Mouse (Mus musculus) thymus, postnatal 0 days (tissue): ENCODE data around the gene Chsy1. TPM values are rescaled to one million over a fixed set of nuclear protein-coding genes. Genes with fewer than 3 reads are reported as not detected.
"Not testable (repeated sequence)": the region's sequence is repeated elsewhere in the genome, so short reads cannot be mapped to it uniquely, and the experiment has no call there.

Source experiments
- DNase-seq: peaks from one replicate; pipeline ENCODE4 v3.0.0-alpha.2; 2015; ENCODE audit warnings: low spot score
- polyA plus RNA-seq: library from polyadenylated mRNA; unstranded; fragments of >200 nt; fragmentation: Nextera tagmentation; extraction: Ambion mirVana; gene quantifications from 2 replicates; pipeline ENCODE4 v1.2.1, GENCODE M21; 2015

The Chsy1 gene
- polyA plus RNA-seq, 1 experiment from 2014 or later, result 12.1 TPM

DNA sequence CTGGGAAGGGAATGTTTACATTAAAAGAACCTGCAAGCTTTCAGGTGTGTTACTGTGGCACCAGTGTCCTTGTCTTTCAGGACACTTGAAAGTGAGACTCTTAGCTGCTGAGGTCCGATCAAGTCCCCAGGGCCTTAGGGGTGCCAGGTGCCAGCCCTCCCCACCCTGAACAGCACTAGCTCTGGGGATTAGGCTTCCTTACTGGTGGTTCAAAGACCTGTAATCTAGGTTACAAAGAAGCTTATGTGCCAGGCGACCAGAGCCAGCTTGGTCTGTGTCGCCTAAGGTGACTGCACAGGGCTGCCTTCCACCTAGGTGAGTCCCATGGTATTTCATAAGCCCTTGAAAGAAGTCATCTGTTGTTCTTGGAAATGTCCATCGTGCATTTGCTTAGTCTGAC lies 66.9 kb downstream of the Chsy1 start:
- no peak for DNase-seq

DNA sequence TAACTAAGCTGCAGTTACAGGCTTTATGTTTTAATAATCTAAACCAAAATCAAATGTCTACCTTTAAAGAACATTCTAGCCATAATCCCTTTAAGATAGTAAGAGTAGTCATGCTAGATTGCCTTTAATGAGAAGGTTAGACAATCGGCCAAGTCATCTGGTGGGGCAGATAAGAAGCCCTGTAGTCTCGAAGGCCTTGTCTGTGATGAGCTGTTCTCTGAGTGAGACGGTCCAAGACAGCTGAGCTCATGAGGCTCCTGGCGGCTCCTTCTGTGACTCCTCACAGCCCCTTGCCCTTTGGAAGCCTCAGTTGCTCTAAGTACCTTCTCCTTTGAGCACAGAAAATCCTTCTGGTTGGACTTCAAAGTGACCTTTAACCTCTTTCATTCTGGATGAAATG lies 67.6 kb downstream of the Chsy1 start:
- DNase-seq, result no peak

DNA sequence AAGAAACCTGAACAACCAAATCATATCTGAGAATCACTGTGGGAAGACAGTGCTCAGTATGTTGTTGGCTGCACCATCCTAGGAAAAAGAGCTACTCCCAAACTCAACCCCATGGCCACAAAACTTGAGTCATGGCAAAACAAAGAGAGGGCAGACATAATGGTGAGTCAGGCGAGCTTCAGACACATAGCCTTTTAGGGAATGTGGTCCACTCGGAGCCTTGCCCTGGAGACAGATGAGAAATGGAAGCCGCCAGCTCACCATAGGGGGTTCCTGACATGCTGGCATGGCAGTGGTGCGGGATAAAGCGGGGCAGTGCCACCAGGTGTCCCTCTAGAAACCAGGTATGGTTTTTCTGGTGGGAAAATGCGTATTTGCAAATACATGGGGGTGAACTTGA lies 68.8 kb downstream of the Chsy1 start:
- no peak for DNase-seq

GRCm38 (mm10) chr7:66179120-66179581 lies 69.8 kb downstream of the Chsy1 start:
- DNase-seq, result no peak

DNA sequence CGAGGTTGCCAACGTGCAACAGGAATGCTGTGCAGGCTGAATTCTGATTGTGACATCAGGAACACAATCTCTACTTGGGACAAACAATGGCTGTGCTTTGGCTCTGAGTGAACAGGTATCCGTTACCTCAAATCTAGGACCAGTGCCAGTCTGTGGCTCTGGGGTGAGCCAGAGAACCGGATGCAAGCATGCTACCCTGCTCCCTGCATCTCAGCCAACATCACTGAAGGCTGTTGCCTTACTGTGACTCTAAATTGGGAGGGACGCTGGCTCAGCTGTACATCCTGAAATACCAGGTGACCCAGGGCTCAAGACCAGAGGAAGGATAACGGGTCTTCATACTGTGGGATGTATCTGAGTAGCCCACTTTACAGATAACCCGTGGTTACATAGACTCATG lies 70.4 kb downstream of the Chsy1 start:
- DNase-seq, result no peak

DNA sequence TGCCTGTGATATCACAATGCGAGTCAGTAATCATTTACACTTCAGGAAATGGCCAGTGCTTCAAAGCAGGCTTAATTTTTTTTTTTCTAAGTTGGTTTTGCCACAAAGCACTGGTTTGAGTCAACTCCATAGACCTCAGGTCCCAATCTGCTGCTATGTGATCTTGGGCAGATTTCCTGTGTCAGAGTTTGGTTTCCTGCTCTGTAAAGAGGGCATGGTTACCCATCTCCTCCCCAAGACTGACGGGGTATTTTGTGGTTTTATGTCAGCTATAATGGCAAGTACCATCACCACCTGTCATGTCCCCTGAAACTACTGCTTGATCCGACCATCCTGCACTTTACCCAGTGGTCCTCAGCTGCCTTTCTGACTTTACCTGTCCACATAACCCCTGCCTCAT lies 70.9 kb downstream of the Chsy1 start:
- peak; percentile 57 for DNase-seq

DNA sequence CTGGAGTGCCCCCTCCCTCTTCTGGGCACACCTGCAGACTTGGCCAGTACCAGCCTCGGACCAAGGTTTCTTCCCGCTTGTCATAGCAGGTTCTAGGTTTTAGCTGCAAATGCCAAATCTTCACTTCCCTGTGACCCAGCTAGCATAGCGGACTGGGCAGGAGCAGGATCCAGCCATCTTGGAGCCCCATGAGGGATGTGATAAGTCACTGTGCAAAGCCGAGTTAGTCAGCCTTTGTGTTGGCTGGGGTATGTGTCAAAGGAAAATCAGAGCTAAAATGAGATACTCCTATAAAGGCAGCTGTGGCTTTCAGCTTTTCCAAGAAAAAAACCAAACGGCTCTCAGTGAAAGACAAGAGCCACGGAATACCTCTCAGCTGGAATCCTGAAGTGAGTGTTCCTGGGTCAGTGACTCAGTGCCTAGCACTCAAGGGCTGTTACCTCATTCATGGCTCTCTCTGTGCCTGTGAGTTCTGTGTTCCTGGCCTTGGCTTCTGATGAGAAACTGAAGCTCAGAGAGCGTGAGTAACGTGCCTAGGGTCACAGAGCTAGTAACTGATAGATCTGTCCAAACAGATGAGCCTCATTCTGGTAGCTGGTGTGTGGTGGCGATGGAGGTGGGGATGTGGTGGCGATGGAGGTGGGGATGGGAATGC lies 71.5 kb downstream of the Chsy1 start:
- DNase-seq, result no peak

DNA sequence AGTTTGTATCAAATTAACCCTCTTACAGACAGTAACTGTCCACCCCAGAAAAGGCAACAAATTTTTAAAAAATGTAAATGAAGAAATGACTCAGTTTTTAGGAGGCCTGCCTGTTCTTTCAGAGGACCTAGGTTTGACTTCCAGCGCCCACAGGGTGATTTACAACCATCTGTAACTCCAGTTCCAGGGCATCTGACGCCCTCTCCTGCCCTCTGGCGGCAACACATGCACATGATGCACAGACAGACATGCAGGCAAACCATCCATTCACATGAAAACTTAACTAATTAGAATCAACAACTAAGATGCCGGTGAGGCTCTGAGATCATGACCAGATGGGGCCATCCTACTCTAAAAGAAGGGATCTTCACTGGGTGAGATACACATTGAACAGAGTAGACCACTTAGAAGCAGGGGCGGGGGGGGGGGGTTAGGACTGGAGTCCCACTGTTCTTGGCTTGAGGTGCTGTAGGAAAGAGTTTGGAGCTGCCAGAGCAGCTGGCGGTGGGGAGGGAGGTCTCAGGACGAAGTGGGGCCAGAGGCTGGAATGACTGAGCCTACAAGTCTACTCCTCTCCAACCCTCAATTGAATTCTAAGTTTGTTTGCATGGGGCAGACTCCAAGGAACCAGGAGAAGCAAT lies 72.9 kb downstream of the Chsy1 start:
- DNase-seq, result no peak

DNA sequence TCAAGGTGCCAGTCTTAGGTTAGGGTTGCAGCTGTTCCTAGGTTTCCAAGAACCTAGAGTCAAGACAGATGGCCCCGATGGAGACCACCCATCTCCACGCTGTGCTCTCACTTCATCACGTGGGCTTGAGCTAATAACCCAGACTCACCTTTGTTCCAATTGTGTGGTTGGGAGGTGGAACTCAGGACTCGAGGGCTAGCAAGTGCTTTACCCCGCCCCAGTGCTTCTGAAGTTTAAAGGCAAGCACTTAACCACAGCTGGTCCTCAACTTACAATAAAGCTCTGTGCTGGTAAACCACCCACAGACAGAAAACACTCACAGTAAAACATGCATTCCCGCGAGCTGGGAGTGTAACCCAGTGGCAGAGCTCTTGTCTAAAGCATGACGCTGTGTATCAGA lies 74.1 kb downstream of the Chsy1 start:
- no peak for DNase-seq

- DNase-seq, result no peak
These were observed 74.7 kb downstream of the Chsy1 start for GRCm38 (mm10) chr7:66184026-66184425.

GRCm38 (mm10) chr7:66185370-66185769 lies 76.1 kb downstream of the Chsy1 start:
- DNase-seq, result no peak

DNA sequence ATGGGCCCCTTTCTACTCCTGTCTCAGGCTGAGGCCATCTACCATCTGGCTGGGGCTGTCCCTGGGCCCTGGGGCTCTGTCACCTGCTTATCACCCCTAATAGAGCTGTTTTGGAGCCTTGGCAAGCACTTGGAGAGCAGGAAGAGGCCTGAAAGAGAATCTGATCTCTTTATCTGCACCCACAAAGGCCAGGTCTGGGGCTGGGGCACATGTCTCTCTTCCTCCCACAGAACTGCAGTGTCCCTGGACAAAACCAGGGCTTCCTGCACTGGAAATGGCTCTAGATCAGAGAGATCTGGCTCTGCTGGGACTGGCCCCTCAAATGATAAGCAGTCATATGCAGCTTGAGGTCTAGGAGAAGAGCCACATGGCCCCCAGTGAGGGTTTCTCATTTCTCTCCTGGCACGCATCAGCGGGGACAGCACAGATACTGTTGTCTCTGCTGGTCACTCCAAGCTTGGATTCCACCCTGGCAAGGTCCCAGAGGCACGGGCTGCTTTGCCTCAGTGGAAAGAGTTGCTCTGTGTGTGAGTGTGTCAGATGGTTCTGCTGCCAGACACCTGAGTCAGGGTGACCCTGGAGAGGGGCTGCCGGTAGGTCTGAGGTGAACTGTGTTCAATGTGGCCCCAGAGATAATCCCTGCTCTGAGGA lies 78.4 kb downstream of the Chsy1 start:
- no peak for DNase-seq

DNA sequence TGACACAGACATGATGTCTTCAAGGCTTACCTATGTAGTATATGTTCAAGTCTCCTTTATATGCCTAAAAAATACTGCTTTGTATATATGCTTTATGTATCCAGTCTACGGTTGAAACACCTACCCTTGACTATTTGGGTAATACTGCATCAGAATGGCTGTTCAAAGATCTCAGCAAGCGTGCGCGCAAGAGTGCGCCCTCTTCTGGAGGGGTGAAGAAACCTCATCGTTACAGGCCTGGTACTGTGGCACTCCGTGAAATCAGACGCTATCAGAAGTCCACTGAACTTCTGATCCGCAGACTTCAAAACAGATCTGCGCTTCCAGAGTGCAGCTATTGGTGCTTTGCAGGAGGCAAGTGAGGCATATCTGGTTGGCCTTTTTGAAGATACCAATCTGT lies 81.1 kb downstream of the Chsy1 start:
- DNase-seq, result not testable (repeated sequence)

GRCm38 (mm10) chr7:66194511-66194910 lies 85.2 kb downstream of the Chsy1 start:
- DNase-seq, result no peak

- DNase-seq, result no peak
These were observed 86.6 kb downstream of the Chsy1 start for GRCm38 (mm10) chr7:66195881-66196280.

- DNase-seq, result peak; percentile 28
These were observed 87.5 kb downstream of the Chsy1 start for GRCm38 (mm10) chr7:66196609-66197445.

- no peak for DNase-seq
These were observed 89.1 kb downstream of the Chsy1 start for GRCm38 (mm10) chr7:66198416-66198815.

DNA sequence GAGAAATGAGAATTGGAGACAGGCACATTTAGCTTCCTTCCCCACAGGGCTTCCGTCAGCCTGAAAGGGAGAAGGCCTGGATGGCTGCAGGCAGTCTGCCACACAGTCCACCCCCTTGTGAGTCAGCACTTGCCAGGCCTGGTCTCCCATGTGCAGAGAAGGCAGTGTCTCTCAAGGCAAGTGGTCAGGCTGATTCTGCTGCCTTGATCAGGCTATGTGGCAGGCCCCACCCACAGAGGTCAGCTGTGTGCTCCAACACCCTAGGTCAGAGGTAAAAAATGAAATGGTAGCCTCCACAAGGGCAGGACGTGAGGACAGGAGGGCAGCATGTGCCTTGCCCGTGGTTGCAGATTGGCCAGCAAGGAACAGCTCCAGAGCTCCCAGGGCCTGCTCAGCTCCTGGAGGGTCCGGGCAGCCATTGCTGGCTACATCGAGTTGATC lies 90.1 kb downstream of the Chsy1 start:
- no peak for DNase-seq

DNA sequence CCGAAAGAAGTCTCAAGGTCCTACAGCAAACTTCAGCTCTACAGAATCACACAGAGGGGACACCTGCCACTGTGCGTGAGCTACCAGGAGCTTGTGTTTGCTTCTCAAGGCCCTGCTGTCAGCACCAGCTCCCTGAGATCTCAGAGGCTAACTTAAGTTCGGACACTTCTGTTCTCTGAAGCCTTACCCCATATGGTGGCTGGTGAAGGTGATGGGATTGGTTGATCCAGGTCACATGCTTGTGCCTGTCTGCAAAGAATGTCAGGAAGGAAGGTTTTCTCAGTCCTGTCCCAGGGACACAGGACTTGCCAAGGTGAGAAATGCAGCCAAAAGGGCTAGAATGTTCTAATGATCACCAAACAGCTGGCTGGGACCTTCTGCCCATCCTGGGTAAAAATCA lies 91.1 kb downstream of the Chsy1 start:
- DNase-seq, result no peak

GRCm38 (mm10) chr7:66200791-66201450 lies 91.6 kb downstream of the Chsy1 start:
- no peak for DNase-seq

DNA sequence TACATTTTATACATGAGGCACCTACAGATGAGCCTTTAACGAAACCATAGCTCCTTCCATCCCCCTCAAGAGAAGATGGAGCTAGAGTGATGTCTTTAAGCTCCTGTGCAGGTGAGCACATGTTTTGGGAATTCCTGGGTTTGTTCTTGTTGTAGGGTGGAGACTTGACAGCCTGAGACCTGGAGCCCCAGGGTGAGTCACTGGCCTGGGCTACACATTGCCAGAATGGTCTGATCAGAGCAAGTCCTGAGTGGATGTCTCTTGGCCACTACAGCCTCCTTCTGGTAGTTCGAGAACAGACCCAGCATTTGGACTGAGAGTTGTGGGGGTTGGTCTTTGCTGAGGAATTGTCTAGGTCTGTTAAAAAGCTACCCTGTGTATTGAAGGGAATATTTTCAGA lies 92.3 kb downstream of the Chsy1 start:
- DNase-seq, result no peak
